Mouse (Mus musculus) intestine, embryonic 14.5 days (tissue): ENCODE results near the gene Gata1. TPM values are rescaled to one million over a fixed set of nuclear protein-coding genes. Genes with fewer than 3 reads are reported as not detected.
"Not testable (repeated sequence)": the region's sequence is repeated elsewhere in the genome, so short reads cannot be mapped to it uniquely, and the experiment has no call there.

Experiments used
- ATAC-seq: fragments of 200-750 bp; cut with Nextera tagmentation; replicated peaks from 2 replicates; pipeline ENCODE4 v1.8.0; 2017; ENCODE audit warnings: low read depth, moderate number of reproducible peaks, moderate TSS enrichment, moderate library complexity; ENCODE audit not compliant: low FRiP score, low TSS enrichment
- DNase-seq: peaks from one replicate; pipeline ENCODE4 v3.0.0-alpha.2; 2018; ENCODE audit warnings: low spot score
- H3K27ac ChIP-seq: fragments of 300-500 bp; sonication (generic); 2 replicates; pipeline ENCODE4 v1.5.1; 2014; ENCODE audit warnings: low read depth, mild to moderate bottlenecking, control low read depth
- H3K27me3 ChIP-seq: fragments of 300-500 bp; sonication (generic); replicated peaks from 2 replicates; pipeline ENCODE4 v1.6.1; 2014; ENCODE audit warnings: low read length, control low read depth; ENCODE audit not compliant: control insufficient read depth, insufficient read depth
- H3K36me3 ChIP-seq: fragments of 300-500 bp; sonication (generic); 2 replicates; pipeline ENCODE4 v1.6.1; 2014; ENCODE audit warnings: low read length, control low read depth; ENCODE audit not compliant: control insufficient read depth, insufficient read depth
- H3K4me1 ChIP-seq: fragments of 300-500 bp; sonication (generic); replicated peaks from 2 replicates; pipeline ENCODE4 v1.6.1; 2014; ENCODE audit warnings: low read length, control low read depth, mixed read lengths; ENCODE audit not compliant: control insufficient read depth, insufficient read depth
- H3K4me2 ChIP-seq: fragments of 300-500 bp; sonication (generic); 2 replicates; pipeline ENCODE4 v1.6.1; 2014; ENCODE audit warnings: low read length
- H3K4me3 ChIP-seq: fragments of 300-500 bp; sonication (generic); 2 replicates; pipeline ENCODE4 v1.5.1; 2014; ENCODE audit warnings: low read depth, low read length, control low read depth, mixed read lengths
- H3K9ac ChIP-seq: fragments of 300-500 bp; sonication (generic); 2 replicates; pipeline ENCODE4 v1.6.1; 2014; ENCODE audit warnings: mild to moderate bottlenecking, low read length
- H3K9me3 ChIP-seq: fragments of 300-500 bp; sonication (generic); 2 replicates; pipeline ENCODE4 v1.6.1; 2016; ENCODE audit warnings: low read length, control low read depth; ENCODE audit not compliant: control insufficient read depth
- WGBS: fragments of 180-500 bp; shearing (Covaris S2); extraction: QIAGEN DNeasy Blood & Tissue Kit; methylation state at CpG from one replicate; pipeline ENCODE4 v1.1.7; 2014; 5-methylcytosine and 5-hydroxymethylcytosine counted together
- polyA plus RNA-seq: library from polyadenylated mRNA; unstranded; fragments of >200 nt; fragmentation: Nextera tagmentation; extraction: Ambion mirVana; gene quantifications from 2 replicates; pipeline ENCODE4 v1.2.1, GENCODE M21; 2014

Gata1 gene
- polyA plus RNA-seq, 1 experiment from 2014 or later: 0.80 TPM

GRCm38 (mm10) chrX:7919601-7920383, 58.1 kb downstream of the Gata1 start, which contains the start of gene Pcsk1n:
Gene Pcsk1n, plus strand, starts transcription at chrX:7919822.
- Histone ChIP-seq H3K4me2 (peak within 1 kb of the TSS; percentile 32; the same call in 1 of the 2 replicates), H3K36me3 (no peaks in the 10 kb centered on the region), H3K4me3 (0 out of 2 replicates have a peak within 1 kb of the TSS, but pooled peaks have one; percentile 18), H3K27ac (no peak within 1 kb of the TSS), H3K9ac (no peak within 1 kb of the TSS), H3K4me1 (no peaks in the 10 kb centered on the region), H3K9me3 (no peaks in the 10 kb centered on the region), H3K27me3 (peaks cover 51% of the 10 kb centered on the region)
- ATAC-seq: no peak
- WGBS: 19% methylated on average over 33 of the region's 40 CpGs
- DNase-seq: no peak

GRCm38 (mm10) chrX:7917960-7918359, 59.9 kb downstream of the Gata1 start:
- not testable (repeated sequence) for H3K36me3 ChIP-seq, ATAC-seq, H3K9ac ChIP-seq, H3K4me2 ChIP-seq, H3K9me3 ChIP-seq, H3K4me1 ChIP-seq, H3K4me3 ChIP-seq, DNase-seq, H3K27ac ChIP-seq
- H3K27me3 ChIP-seq: peaks cover 34% of the 10 kb centered on the region
- 72% methylated on average over 6 of the region's 6 CpGs for WGBS

GRCm38 (mm10) chrX:7915669-7916068, 62.2 kb downstream of the Gata1 start:
- WGBS: 24% methylated on average over 3 of the region's 3 CpGs

GRCm38 (mm10) chrX:7910473-7910872, 67.4 kb downstream of the Gata1 start:
- H3K4me3 ChIP-seq: no peak overlapping the region
- H3K36me3 ChIP-seq: no peaks in the 10 kb centered on the region
- DNase-seq (no peak), ATAC-seq (no peak)
- no peaks in the 10 kb centered on the region for H3K9me3 ChIP-seq
- H3K27ac ChIP-seq: no peak overlapping the region
- 53% methylated on average over 5 of the region's 6 CpGs for WGBS
- no peak overlapping the region for H3K4me2 ChIP-seq
- no peak overlapping the region for H3K9ac ChIP-seq
- H3K27me3 ChIP-seq: no peaks in the 10 kb centered on the region
- H3K4me1 ChIP-seq: no peaks in the 10 kb centered on the region

More at GRCm38 (mm10) chrX:7915669-7916068, 62.2 kb downstream of the Gata1 start:
- not testable (repeated sequence) for H3K9ac ChIP-seq, DNase-seq, H3K36me3 ChIP-seq, H3K27ac ChIP-seq, H3K4me2 ChIP-seq, H3K4me3 ChIP-seq, ATAC-seq, H3K9me3 ChIP-seq, H3K4me1 ChIP-seq
- H3K27me3 ChIP-seq: peaks cover 11% of the 10 kb centered on the region

Other genes with a start within 250 kb of the Gata1 start
- 81.0 and 81.1 TPM in 2 replicates for gene Praf2, start 249.6 kb downstream of the Gata1 start, polyA plus RNA-seq
- gene Ccdc120, start 227.2 kb downstream of the Gata1 start, polyA plus RNA-seq: 14.1 and 15.4 TPM in 2 replicates
- gene Tfe3, start 215.5 kb downstream of the Gata1 start, polyA plus RNA-seq: 18.5 and 19.7 TPM in 2 replicates
- gene Gripap1, start 188.3 kb downstream of the Gata1 start, polyA plus RNA-seq: 31.3 and 35.8 TPM in 2 replicates
- gene Kcnd1, start 155.8 kb downstream of the Gata1 start, polyA plus RNA-seq: 1.6 and 2.2 TPM in 2 replicates
- gene Otud5, start 136.7 kb downstream of the Gata1 start, polyA plus RNA-seq: 30.4 and 32.1 TPM in 2 replicates
- 5.8 and 7.5 TPM in 2 replicates for gene Pim2, start 99.8 kb downstream of the Gata1 start, polyA plus RNA-seq
- gene Slc35a2, start 94.0 kb downstream of the Gata1 start, polyA plus RNA-seq: 12.3 and 12.6 TPM in 2 replicates
- gene Pqbp1, start 78.8 kb downstream of the Gata1 start, polyA plus RNA-seq: 90.5 and 99.5 TPM in 2 replicates
- gene Timm17b, start 78.7 kb downstream of the Gata1 start, polyA plus RNA-seq: 150 and 157 TPM in 2 replicates
- not detected in 2 replicates for gene Gm10491, start 70.2 kb downstream of the Gata1 start, polyA plus RNA-seq
- not detected in 2 replicates for gene Gm10490, start 68.5 kb downstream of the Gata1 start, polyA plus RNA-seq
- gene Pcsk1n, start 58.2 kb downstream of the Gata1 start, polyA plus RNA-seq: 10.1 and 13.8 TPM in 2 replicates
- not detected in 2 replicates for gene Eras, start 49.5 kb downstream of the Gata1 start, polyA plus RNA-seq
- gene Hdac6, start 30.2 kb downstream of the Gata1 start, polyA plus RNA-seq: 22.4 and 24.3 TPM in 2 replicates
- not detected in 2 replicates for gene Glod5, start 40.4 kb upstream of the Gata1 start, polyA plus RNA-seq
- 59.7 and 61.8 TPM in 2 replicates for gene Suv39h1, start 96.7 kb upstream of the Gata1 start, polyA plus RNA-seq
- gene Was, start 112.4 kb upstream of the Gata1 start, polyA plus RNA-seq: 0.35 and 0.51 TPM in 2 replicates
- 23.3 and 27.0 TPM in 2 replicates for gene Wdr13, start 154.8 kb upstream of the Gata1 start, polyA plus RNA-seq
- gene Rbm3, start 167.8 kb upstream of the Gata1 start, polyA plus RNA-seq: 537 and 553 TPM in 2 replicates
- gene Tbc1d25, start 198.1 kb upstream of the Gata1 start, polyA plus RNA-seq: 13.2 and 14.3 TPM in 2 replicates
- 59.6 and 69.7 TPM in 2 replicates for gene Ebp, start 215.4 kb upstream of the Gata1 start, polyA plus RNA-seq
- gene Porcn, start 228.5 kb upstream of the Gata1 start, polyA plus RNA-seq: 8.9 and 9.2 TPM in 2 replicates